Mouse (Mus musculus): ENCODE results near the gene Pkd1l2. TPM values are rescaled to one million over a fixed set of nuclear protein-coding genes. Genes with fewer than 3 reads are reported as not detected.

Gene Pkd1l2
- polyA plus RNA-seq, 1 experiment from 2014 or later: not detected

GRCm38 (mm10) chr8:117118409-117118808, 36.2 kb upstream of the Pkd1l2 start:
- Histone ChIP-seq H3K36me3 (ENCODE audit: insufficient read depth, low read length) (no peaks in the 10 kb centered on the region), H3K27me3 (ENCODE audit: insufficient read depth, low read length) (no peaks in the 10 kb centered on the region), H3K4me2 (ENCODE audit: low read length) (no peak overlapping the region), H3K27ac (no peak overlapping the region), H3K9me3 (replicated peaks; ENCODE audit: low read length) (no peaks in the 10 kb centered on the region), H3K9ac (ENCODE audit: low read depth, low read length) (no peak overlapping the region), H3K4me3 (replicated peaks; ENCODE audit: low read depth, low read length) (no peak overlapping the region), H3K4me1 (replicated peaks; ENCODE audit: insufficient read depth, low read length) (no peaks in the 10 kb centered on the region)
- ATAC-seq (replicated peaks; ENCODE audit: low FRiP score, low read depth): no peak
- 88% methylated on average over 9 of the region's 9 CpGs for WGBS
- no peak for DNase-seq (ENCODE audit: low spot score)
- TF ChIP-seq CTCF (IDR thresholded peaks at IDR 0.05; ENCODE audit: low read depth): no peak

GRCm38 (mm10) chr8:117116534-117116933, 34.3 kb upstream of the Pkd1l2 start:
- Histone ChIP-seq H3K36me3 (ENCODE audit: insufficient read depth, low read length) (no peaks in the 10 kb centered on the region), H3K4me2 (ENCODE audit: low read length) (no peak overlapping the region), H3K27me3 (ENCODE audit: insufficient read depth, low read length) (no peaks in the 10 kb centered on the region), H3K27ac (no peak overlapping the region), H3K4me3 (replicated peaks; ENCODE audit: low read depth, low read length) (no peak overlapping the region), H3K9me3 (replicated peaks; ENCODE audit: low read length) (no peaks in the 10 kb centered on the region), H3K9ac (ENCODE audit: low read depth, low read length) (no peak overlapping the region), H3K4me1 (replicated peaks; ENCODE audit: insufficient read depth, low read length) (no peaks in the 10 kb centered on the region)
- 65% methylated on average over 7 of the region's 7 CpGs for WGBS
- ATAC-seq (replicated peaks; ENCODE audit: low FRiP score, low read depth) (no peak), DNase-seq (ENCODE audit: low spot score) (no peak)
- TF ChIP-seq CTCF (IDR thresholded peaks at IDR 0.05; ENCODE audit: low read depth): no peak

- TF ChIP-seq CTCF (IDR thresholded peaks at IDR 0.05; ENCODE audit: low read depth): peak; percentile 40; the same call in 1 of the 2 replicates
- H3K9me3 ChIP-seq (replicated peaks; ENCODE audit: low read length): no peaks in the 10 kb centered on the region
- H3K27me3 ChIP-seq (ENCODE audit: insufficient read depth, low read length): no peaks in the 10 kb centered on the region
- peak overlapping the region; percentile 9 for H3K4me2 ChIP-seq (ENCODE audit: low read length)
- no peaks in the 10 kb centered on the region for H3K36me3 ChIP-seq (ENCODE audit: insufficient read depth, low read length)
- ATAC-seq (replicated peaks; ENCODE audit: low FRiP score, low read depth): peak; percentile 44; the same call in 1 of the 2 replicates
- 16% methylated on average over 13 of the region's 13 CpGs for WGBS
- H3K4me1 ChIP-seq (replicated peaks; ENCODE audit: insufficient read depth, low read length): no peaks in the 10 kb centered on the region
- no peak overlapping the region for H3K9ac ChIP-seq (ENCODE audit: low read depth, low read length)
- no peak for DNase-seq (ENCODE audit: low spot score)
- H3K27ac ChIP-seq: no peak overlapping the region
- H3K4me3 ChIP-seq (replicated peaks; ENCODE audit: low read depth, low read length): no peak overlapping the region; the same call in 1 of the 2 replicates
These were observed 33.6 kb upstream of the Pkd1l2 start for GRCm38 (mm10) chr8:117115676-117116446.

- DNase-seq (ENCODE audit: low spot score): no peak
- no peaks in the 10 kb centered on the region for H3K9me3 ChIP-seq (replicated peaks; ENCODE audit: low read length)
- H3K4me2 ChIP-seq (ENCODE audit: low read length): no peak overlapping the region
- no peaks in the 10 kb centered on the region for H3K4me1 ChIP-seq (replicated peaks; ENCODE audit: insufficient read depth, low read length)
- no peak for TF ChIP-seq CTCF (IDR thresholded peaks at IDR 0.05; ENCODE audit: low read depth)
- no peaks in the 10 kb centered on the region for H3K27me3 ChIP-seq (ENCODE audit: insufficient read depth, low read length)
- no peak overlapping the region for H3K27ac ChIP-seq
- H3K9ac ChIP-seq (ENCODE audit: low read depth, low read length): no peak overlapping the region
- no peak for ATAC-seq (replicated peaks; ENCODE audit: low FRiP score, low read depth)
- H3K4me3 ChIP-seq (replicated peaks; ENCODE audit: low read depth, low read length): no peak overlapping the region
- no peaks in the 10 kb centered on the region for H3K36me3 ChIP-seq (ENCODE audit: insufficient read depth, low read length)
- WGBS: 38% methylated on average over 6 of the region's 6 CpGs
These were observed 32.8 kb upstream of the Pkd1l2 start for GRCm38 (mm10) chr8:117115094-117115493.

GRCm38 (mm10) chr8:117112261-117112660, 30.0 kb upstream of the Pkd1l2 start:
- H3K9ac ChIP-seq (ENCODE audit: low read depth, low read length): no peak overlapping the region
- ATAC-seq (replicated peaks; ENCODE audit: low FRiP score, low read depth) (no peak), DNase-seq (ENCODE audit: low spot score) (no peak)
- H3K27me3 ChIP-seq (ENCODE audit: insufficient read depth, low read length): no peaks in the 10 kb centered on the region
- H3K4me1 ChIP-seq (replicated peaks; ENCODE audit: insufficient read depth, low read length): no peaks in the 10 kb centered on the region
- no peaks in the 10 kb centered on the region for H3K9me3 ChIP-seq (replicated peaks; ENCODE audit: low read length)
- WGBS: 53% methylated on average over 8 of the region's 8 CpGs
- H3K4me2 ChIP-seq (ENCODE audit: low read length): no peak overlapping the region
- no peaks in the 10 kb centered on the region for H3K36me3 ChIP-seq (ENCODE audit: insufficient read depth, low read length)
- no peak for TF ChIP-seq CTCF (IDR thresholded peaks at IDR 0.05; ENCODE audit: low read depth)
- H3K27ac ChIP-seq: no peak overlapping the region
- no peak overlapping the region for H3K4me3 ChIP-seq (replicated peaks; ENCODE audit: low read depth, low read length)

- Histone ChIP-seq H3K9ac (ENCODE audit: low read depth, low read length) (no peak overlapping the region), H3K4me2 (ENCODE audit: low read length) (no peak overlapping the region), H3K4me1 (replicated peaks; ENCODE audit: insufficient read depth, low read length) (no peaks in the 10 kb centered on the region), H3K9me3 (replicated peaks; ENCODE audit: low read length) (no peaks in the 10 kb centered on the region), H3K4me3 (replicated peaks; ENCODE audit: low read depth, low read length) (no peak overlapping the region), H3K27ac (no peak overlapping the region), H3K27me3 (ENCODE audit: insufficient read depth, low read length) (no peaks in the 10 kb centered on the region), H3K36me3 (ENCODE audit: insufficient read depth, low read length) (no peaks in the 10 kb centered on the region)
- DNase-seq (ENCODE audit: low spot score) (no peak), ATAC-seq (replicated peaks; ENCODE audit: low FRiP score, low read depth) (no peak)
- TF ChIP-seq CTCF (IDR thresholded peaks at IDR 0.05; ENCODE audit: low read depth): no peak
- 63% methylated on average over 3 of the region's 3 CpGs for whole genome bisulfite sequencing
These were observed 29.4 kb upstream of the Pkd1l2 start for GRCm38 (mm10) chr8:117111641-117112040.
